Mouse (Mus musculus) cerebellum, adult 2 months (tissue): ENCODE data around the gene Hoxc5. TPM values are rescaled to one million over a fixed set of nuclear protein-coding genes. Genes with fewer than 3 reads are reported as not detected.

Source experiments
- DNase-seq, 2 experiments: peaks; one replicate each; pipeline ENCODE4 v3.0.0; 2021
- H3K27ac ChIP-seq: fragments of 200-500 bp; 2 replicates; pipeline ENCODE4 v1.5.1; 2012; ENCODE audit warnings: low read length, control low read depth, inconsistent platforms; ENCODE audit not compliant: insufficient read depth
- H3K27me3 ChIP-seq: fragments of 200-500 bp; 2 replicates; pipeline ENCODE4 v1.6.1; 2012; ENCODE audit warnings: inconsistent platforms, mild to moderate bottlenecking, low read length, moderate library complexity; ENCODE audit not compliant: control insufficient read depth, insufficient read depth
- H3K4me1 ChIP-seq: fragments of 200-500 bp; 2 replicates; pipeline ENCODE4 v1.6.1; 2011; ENCODE audit warnings: low read length; ENCODE audit not compliant: control insufficient read depth, insufficient read depth
- H3K4me3 ChIP-seq: fragments of 200-500 bp; replicated peaks from 2 replicates; pipeline ENCODE3; 2011; ENCODE audit warnings: mild to moderate bottlenecking, low read depth, low read length, control low read depth; ENCODE audit not compliant: insufficient read depth
- CTCF ChIP-seq: fragments of 200-500 bp; IDR thresholded peaks from 2 replicates; pipeline ENCODE4 v1.5.1; 2011; ENCODE audit warnings: low read depth, mild to moderate bottlenecking, control low read depth, low read length, moderate library complexity, borderline replicate concordance; ENCODE audit not compliant: insufficient read depth
- POLR2A ChIP-seq: fragments of 200-500 bp; IDR thresholded peaks from 2 replicates; pipeline ENCODE4 v1.6.1; 2011; ENCODE audit warnings: low read length, control low read depth, borderline replicate concordance; ENCODE audit not compliant: insufficient read depth
- WGBS: fragments of 180-500 bp; shearing (Covaris S2); methylation state at CpG from one replicate; pipeline ENCODE4 v1.1.7; 2018; 5-methylcytosine and 5-hydroxymethylcytosine counted together
- polyA plus RNA-seq: library from polyadenylated mRNA; depleted of rRNA; stranded (reverse); fragments of >200 nt; gene quantifications from 2 replicates; pipeline ENCODE4 v1.2.3, GENCODE M21; 2012

Hoxc5 gene
- polyA plus RNA-seq, 1 experiment = 2.2 TPM

DNA sequence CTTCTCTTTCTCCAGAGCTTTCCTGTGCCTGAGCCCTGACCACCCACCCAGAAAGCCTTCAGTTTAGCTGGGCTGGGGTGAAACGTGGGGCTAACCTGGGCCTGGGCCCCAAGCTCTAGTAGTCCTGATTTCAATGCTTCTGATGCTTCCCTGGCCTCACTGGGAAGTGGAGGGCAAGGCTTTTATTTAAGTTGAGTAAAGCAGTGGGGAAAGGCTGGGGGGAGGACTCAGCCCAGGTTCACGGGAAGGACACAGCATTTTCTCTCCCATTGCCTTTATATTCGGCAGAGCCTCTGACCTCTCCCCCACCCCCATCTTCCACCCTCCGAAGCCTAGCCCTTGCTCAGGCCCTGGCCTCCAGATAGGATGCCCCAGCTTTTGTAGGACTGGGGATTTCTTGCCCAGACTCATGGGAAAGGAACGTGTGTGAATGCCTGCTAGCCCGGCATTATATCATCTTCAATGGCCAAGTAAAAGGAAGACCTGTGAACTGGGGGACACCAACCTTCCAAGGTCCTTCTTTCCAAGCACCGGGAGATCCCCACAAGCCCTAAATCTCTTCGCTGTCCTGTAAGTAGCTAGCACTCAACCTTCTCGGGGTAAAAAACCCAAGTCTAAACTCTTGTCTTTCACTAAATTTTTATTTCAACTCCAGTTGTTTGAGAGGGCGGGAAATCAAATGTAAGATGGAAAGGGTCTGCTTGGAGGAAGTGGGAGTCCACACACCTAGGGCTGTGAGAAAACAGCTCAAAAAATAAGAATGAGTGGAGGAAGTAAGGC is 71.6 kb downstream of the Hoxc5 start:
- Histone ChIP-seq H3K4me3 (no peak overlapping the region), H3K27me3 (peaks cover 12% of the 10 kb centered on the region; the same call in 1 of the 2 replicates), H3K27ac (no peak overlapping the region)

DNA sequence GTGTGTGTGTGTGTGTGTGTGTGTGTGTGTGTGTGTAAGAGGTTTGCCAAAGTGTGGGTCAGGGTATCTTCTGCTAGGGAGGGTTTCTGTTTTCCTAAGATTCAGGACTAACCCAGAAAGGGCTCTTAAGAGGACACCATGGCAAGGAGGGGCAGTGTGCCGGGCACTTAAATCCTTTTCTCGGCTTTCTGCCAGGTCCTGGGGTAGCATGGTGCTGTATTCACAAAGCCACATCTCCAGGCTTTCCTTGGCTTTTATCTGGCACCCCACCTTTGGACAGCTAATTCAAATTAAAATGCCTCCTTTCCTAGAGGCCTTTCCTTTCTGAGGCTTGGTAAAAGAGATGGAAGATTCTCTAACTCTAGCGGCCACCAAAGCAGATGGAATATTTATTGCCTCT is 72.4 kb downstream of the Hoxc5 start:
- H3K27me3 ChIP-seq = peaks cover 10% of the 10 kb centered on the region; the same call in 1 of the 2 replicates
- no peak overlapping the region for H3K4me3 ChIP-seq
- no peak overlapping the region for H3K27ac ChIP-seq
- 9% methylated on average over 3 of the region's 3 CpGs for WGBS
- H3K4me1 ChIP-seq = no peaks in the 10 kb centered on the region
- DNase-seq = no peak
- TF ChIP-seq CTCF = no peak

More for the DNA sequence above, 71.6 kb downstream of the Hoxc5 start:
- no peak for TF ChIP-seq POLR2A
- no peak for TF ChIP-seq CTCF
- 22% methylated on average over 10 of the region's 10 CpGs for WGBS
- no peaks in the 10 kb centered on the region for H3K4me1 ChIP-seq
- no peak for DNase-seq

DNA sequence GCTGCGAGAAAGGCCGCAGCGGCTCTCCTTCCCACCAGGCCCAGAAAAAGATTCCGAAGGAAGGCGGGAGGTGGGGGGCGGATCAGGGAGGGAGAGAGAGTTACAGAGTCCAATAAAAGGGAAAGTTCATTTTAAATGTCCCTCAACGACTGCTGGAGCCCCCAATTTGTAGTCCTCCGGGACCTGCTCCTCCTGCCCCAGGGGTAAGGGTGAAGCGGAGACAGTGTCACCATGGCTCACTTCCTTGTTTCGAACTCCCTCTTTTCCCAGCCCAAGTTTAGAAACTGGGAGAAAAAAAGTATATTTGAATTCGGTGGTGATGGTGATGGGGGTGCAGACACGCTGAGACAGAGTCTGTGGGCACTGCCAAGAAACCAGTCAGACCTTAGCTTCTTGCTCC is 73.4 kb downstream of the Hoxc5 start:
- H3K27me3 ChIP-seq = peaks cover 7% of the 10 kb centered on the region; the same call in 1 of the 2 replicates
- H3K27ac ChIP-seq = no peak overlapping the region
- DNase-seq = no peak
- H3K4me3 ChIP-seq = no peak overlapping the region
- no peaks in the 10 kb centered on the region for H3K4me1 ChIP-seq
- TF ChIP-seq CTCF (no peak), POLR2A (no peak)
- WGBS = 13% methylated on average over 12 of the region's 12 CpGs

DNA sequence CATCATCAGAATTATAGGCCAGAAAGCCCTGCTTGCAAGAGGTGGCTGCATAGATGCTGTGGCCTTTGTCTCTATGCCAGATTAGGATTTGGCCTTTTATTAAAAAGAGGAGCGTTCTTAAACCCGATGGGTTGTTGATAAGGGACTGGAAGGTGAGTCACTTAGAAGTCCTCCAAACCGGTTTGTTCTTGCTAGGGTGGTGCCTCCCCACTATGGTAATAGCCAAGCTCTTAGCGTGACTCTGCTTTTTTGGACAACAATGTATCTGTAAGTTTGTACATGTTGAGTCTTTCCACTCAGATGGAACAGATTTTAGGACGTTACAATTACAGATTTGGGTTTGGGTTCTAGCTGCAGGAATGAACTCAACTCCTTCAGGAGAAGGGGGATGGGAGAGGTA is 74.4 kb downstream of the Hoxc5 start:
- H3K4me1 ChIP-seq = no peaks in the 10 kb centered on the region
- no peak overlapping the region for H3K4me3 ChIP-seq
- no peak for DNase-seq
- TF ChIP-seq POLR2A = no peak
- H3K27me3 ChIP-seq = peaks cover 7% of the 10 kb centered on the region; the same call in 1 of the 2 replicates
- WGBS = 10% methylated on average over 5 of the region's 5 CpGs
- no peak overlapping the region for H3K27ac ChIP-seq

DNA sequence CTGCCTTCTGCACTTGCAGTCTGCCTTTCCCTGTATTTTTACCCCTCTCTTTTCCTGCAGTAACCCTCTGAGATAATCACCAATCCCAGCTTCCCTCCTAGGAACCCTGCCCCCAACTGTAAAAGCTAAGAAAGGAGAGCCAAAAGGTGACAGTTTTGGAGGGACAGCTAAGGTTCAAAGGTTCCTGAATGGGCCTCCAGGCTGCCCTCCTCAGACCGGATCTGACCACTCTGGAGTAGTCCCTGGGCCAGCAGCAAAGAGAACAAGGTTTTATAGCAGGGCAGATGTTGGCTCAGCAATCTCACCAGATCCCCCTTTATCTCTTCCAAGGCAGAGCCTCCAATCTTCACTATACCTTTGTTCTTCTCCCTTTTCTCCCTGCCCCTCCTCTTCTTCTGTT is 75.0 kb downstream of the Hoxc5 start:
- TF ChIP-seq CTCF = no peak
- TF ChIP-seq POLR2A = no peak
- 4% methylated on average over 1 of the region's 1 CpGs for WGBS
- no peak for DNase-seq
- Histone ChIP-seq H3K27me3 (peaks cover 7% of the 10 kb centered on the region; the same call in 1 of the 2 replicates), H3K4me3 (no peak overlapping the region), H3K4me1 (no peaks in the 10 kb centered on the region), H3K27ac (no peak overlapping the region)

DNA sequence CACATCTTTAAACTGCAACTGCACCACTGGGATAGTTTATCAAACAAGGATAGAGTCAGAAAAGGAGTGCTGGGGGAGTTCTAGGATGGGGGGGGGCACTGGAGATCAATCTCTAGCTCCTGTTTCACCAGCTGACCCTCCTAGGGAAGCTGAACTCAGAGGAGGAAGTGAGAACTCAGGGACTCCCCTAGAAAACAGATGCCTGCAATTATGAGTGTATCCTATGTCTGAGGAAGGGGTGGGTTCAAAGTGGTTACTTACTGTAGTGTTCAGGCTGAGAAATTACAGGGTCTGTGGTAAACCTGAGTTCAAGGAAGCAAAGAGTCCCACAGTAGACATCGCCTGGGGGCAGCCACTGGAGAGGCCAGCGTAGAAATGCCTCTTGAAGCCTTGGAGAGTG is 84.4 kb downstream of the Hoxc5 start:
- Histone ChIP-seq H3K27ac (no peak overlapping the region), H3K4me3 (no peak overlapping the region), H3K4me1 (no peaks in the 10 kb centered on the region), H3K27me3 (no peaks in the 10 kb centered on the region; the same call in 1 of the 2 replicates)
- no peak for DNase-seq
- WGBS = 76% methylated on average over 2 of the region's 2 CpGs
- TF ChIP-seq CTCF (no peak), POLR2A (no peak)

DNA sequence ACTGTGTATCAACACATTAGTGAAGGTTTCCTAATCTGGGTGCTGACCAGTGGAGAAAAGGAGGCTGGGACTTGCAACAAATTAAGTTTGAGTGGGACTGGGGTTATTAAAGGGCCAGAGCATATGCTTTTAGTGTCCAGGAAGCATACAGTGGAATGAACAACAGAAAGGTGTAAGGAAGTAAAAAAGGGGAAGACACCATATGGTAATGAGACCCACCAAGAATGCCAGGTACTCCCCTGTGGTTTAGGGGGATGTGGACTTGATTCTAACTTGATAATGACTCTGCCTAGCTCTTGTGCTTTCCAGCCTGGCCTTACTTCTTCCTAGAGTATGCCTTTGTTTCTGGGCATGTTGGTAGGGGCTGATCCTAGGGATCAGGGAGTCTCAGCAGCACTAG is 86.0 kb downstream of the Hoxc5 start:
- H3K4me1 ChIP-seq = no peaks in the 10 kb centered on the region
- no peak for DNase-seq
- no peak for TF ChIP-seq POLR2A
- no peak for TF ChIP-seq CTCF
- no peak overlapping the region for H3K4me3 ChIP-seq
- no peaks in the 10 kb centered on the region; the same call in 1 of the 2 replicates for H3K27me3 ChIP-seq
- H3K27ac ChIP-seq = no peak overlapping the region

DNA sequence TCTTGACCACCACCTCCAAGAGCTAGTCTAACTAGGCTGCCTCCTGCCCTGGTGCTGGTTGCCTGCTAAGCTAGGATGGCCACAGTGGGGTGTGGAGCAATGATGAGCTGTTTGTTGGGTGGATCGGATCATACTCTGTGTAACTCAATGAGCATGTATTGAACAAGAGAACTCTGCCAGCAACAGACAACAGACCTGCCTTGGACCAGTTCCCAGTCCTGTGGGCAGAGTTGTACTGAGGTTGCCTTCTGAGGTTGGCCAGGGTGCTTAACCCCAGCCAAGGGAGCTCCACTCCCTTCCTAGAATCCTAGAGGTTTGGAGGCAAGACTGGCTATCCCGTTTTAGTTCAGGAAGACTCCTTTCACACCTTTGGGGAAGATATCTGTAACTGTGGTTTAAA is 89.2 kb downstream of the Hoxc5 start:
- 32% methylated on average over 2 of the region's 2 CpGs for WGBS
- TF ChIP-seq CTCF (no peak), POLR2A (no peak)
- Histone ChIP-seq H3K27me3 (peaks cover 7% of the 10 kb centered on the region; the same call in 1 of the 2 replicates), H3K4me1 (no peaks in the 10 kb centered on the region), H3K4me3 (no peak overlapping the region), H3K27ac (no peak overlapping the region)
- no peak for DNase-seq
